Mouse (Mus musculus) myocyte (in vitro differentiated cells): ENCODE data around the gene Zfp13. TPM values are rescaled to one million over a fixed set of nuclear protein-coding genes. Genes with fewer than 3 reads are reported as not detected.

Experiments
- H3K27me3 ChIP-seq: one replicate; pipeline ENCODE4 v1.6.1; 2011; ENCODE audit not compliant: control insufficient read depth, insufficient read depth, insufficient read length
- H3K36me3 ChIP-seq: one replicate; pipeline ENCODE4 v1.6.1; 2011; ENCODE audit not compliant: control insufficient read depth, insufficient read depth
- H3K4me2 ChIP-seq: one replicate; pipeline ENCODE4 v1.6.1; 2011; ENCODE audit warnings: low read depth, control low read depth
- H3K4me3 ChIP-seq: one replicate; pipeline ENCODE4 v1.5.1; 2011; ENCODE audit warnings: mild to moderate bottlenecking, control low read depth, moderate library complexity
- H3K79me2 ChIP-seq: one replicate; pipeline ENCODE4 v1.6.1; 2011; ENCODE audit not compliant: control insufficient read depth, insufficient read depth
- H3ac ChIP-seq: one replicate; pipeline ENCODE4 v1.6.1; 2011; ENCODE audit not compliant: control insufficient read depth, insufficient read length
- CEBPB ChIP-seq: IDR thresholded peaks from 2 replicates; pipeline ENCODE4 v1.6.1; 2011; ENCODE audit warnings: mild to moderate bottlenecking, moderate library complexity; ENCODE audit not compliant: poor library complexity, insufficient read depth, severe bottlenecking
- E2F4 ChIP-seq: IDR thresholded peaks from one replicate; pipeline ENCODE4 v1.6.1; 2011; ENCODE audit warnings: mild to moderate bottlenecking, control low read depth, moderate library complexity; ENCODE audit not compliant: insufficient read depth
- MAX ChIP-seq: IDR thresholded peaks from one replicate; pipeline ENCODE4 v1.6.1; 2011; ENCODE audit warnings: low read depth, mild to moderate bottlenecking, control low read depth
- MYOD1 ChIP-seq, 3 experiments: IDR thresholded peaks; one replicate each; pipeline ENCODE4 v1.6.1; 2011; ENCODE audit warnings: control low read depth in 2 of 3, low read depth in 2 of 3, mild to moderate bottlenecking in 2 of 3, moderate library complexity in 1 of 3; ENCODE audit not compliant: insufficient read length in 2 of 3, control insufficient read depth in 1 of 3
- MYOG ChIP-seq, 3 experiments: IDR thresholded peaks; one replicate each; pipeline ENCODE4 v1.6.1; 2011; ENCODE audit warnings: control low read depth in 2 of 3, low read depth in 2 of 3, mild to moderate bottlenecking in 2 of 3; ENCODE audit not compliant: insufficient read length in 2 of 3, control insufficient read depth in 1 of 3, insufficient read depth in 1 of 3
- POLR2A ChIP-seq: IDR thresholded peaks from one replicate; pipeline ENCODE4 v1.6.1; 2011; ENCODE audit warnings: low read depth, mild to moderate bottlenecking, control low read depth, moderate library complexity; ENCODE audit not compliant: insufficient read length
- POLR2AphosphoS2 ChIP-seq: IDR thresholded peaks from one replicate; pipeline ENCODE4 v1.6.1; 2011; ENCODE audit warnings: low read depth, control low read depth; ENCODE audit not compliant: insufficient read length
- REST ChIP-seq: IDR thresholded peaks from one replicate; pipeline ENCODE4 v1.6.1; 2011; ENCODE audit warnings: mild to moderate bottlenecking, control low read depth, moderate library complexity; ENCODE audit not compliant: insufficient read depth, insufficient read length
- SRF ChIP-seq: IDR thresholded peaks from one replicate; pipeline ENCODE4 v1.6.1; 2011; ENCODE audit warnings: low read depth; ENCODE audit not compliant: control insufficient read depth, insufficient read length
- TCF12 ChIP-seq: IDR thresholded peaks from one replicate; pipeline ENCODE4 v1.6.1; 2011; ENCODE audit warnings: mild to moderate bottlenecking, control low read depth; ENCODE audit not compliant: poor library complexity, insufficient read depth, severe bottlenecking
- USF1 ChIP-seq: IDR thresholded peaks from one replicate; pipeline ENCODE4 v1.6.1; 2011; ENCODE audit warnings: low read depth, mild to moderate bottlenecking, control low read depth, moderate library complexity
- polyA plus RNA-seq: library from polyadenylated mRNA; unstranded; fragments of >200 nt; fragmentation: generic; extraction: Trizol; gene quantifications from one replicate; pipeline ENCODE4 v1.2.1, GENCODE M21; 2012; ENCODE audit warnings: missing spikeins

Zfp13 gene
- polyA plus RNA-seq, 1 experiment: 5.1 TPM

GRCm38 (mm10) chr17:23551963-23552362 lies 47.3 kb downstream of the Zfp13 start:
- Histone ChIP-seq H3K4me2 (no peak overlapping the region), H3K4me3 (peak overlapping the region; percentile 55), H3ac (no peak overlapping the region), H3K27me3 (no peaks in the 10 kb centered on the region), H3K79me2 (no peaks in the 10 kb centered on the region), H3K36me3 (peaks cover 3% of the 10 kb centered on the region)
- no peak for TF ChIP-seq USF1
- TF ChIP-seq SRF: no peak
- no peak for TF ChIP-seq REST
- TF ChIP-seq MAX: no peak

- Histone ChIP-seq H3K4me3 (peak overlapping the region; percentile 55), H3K27me3 (no peaks in the 10 kb centered on the region), H3K79me2 (no peaks in the 10 kb centered on the region), H3ac (peak overlapping the region; percentile 0), H3K36me3 (no peaks in the 10 kb centered on the region), H3K4me2 (peak overlapping the region; percentile 84)
- TF ChIP-seq TCF12 (no peak), POLR2A (no peak), USF1 (no peak)
These were observed 47.9 kb downstream of the Zfp13 start for GRCm38 (mm10) chr17:23551416-23551815.

GRCm38 (mm10) chr17:23550856-23551255 lies 48.4 kb downstream of the Zfp13 start:
- Histone ChIP-seq H3ac (peak overlapping the region; percentile 0), H3K4me2 (peak overlapping the region; percentile 84), H3K36me3 (no peaks in the 10 kb centered on the region), H3K4me3 (peak overlapping the region; percentile 55), H3K27me3 (no peaks in the 10 kb centered on the region), H3K79me2 (no peaks in the 10 kb centered on the region)
- TF ChIP-seq POLR2A: no peak
- TF ChIP-seq CEBPB: no peak
- TF ChIP-seq TCF12: no peak
- no peak for TF ChIP-seq POLR2AphosphoS2

- no peaks in the 10 kb centered on the region for H3K27me3 ChIP-seq
These were observed 49.0 kb downstream of the Zfp13 start for GRCm38 (mm10) chr17:23550188-23550791.

GRCm38 (mm10) chr17:23549441-23549840 lies 49.8 kb downstream of the Zfp13 start:
- H3K27me3 ChIP-seq: no peaks in the 10 kb centered on the region
- no peaks in the 10 kb centered on the region for H3K36me3 ChIP-seq
- TF ChIP-seq USF1 (peak; percentile 68), TCF12 (no peak)
- H3K4me2 ChIP-seq: peak overlapping the region; percentile 84
- H3K79me2 ChIP-seq: no peaks in the 10 kb centered on the region
- H3ac ChIP-seq: no peak overlapping the region
- H3K4me3 ChIP-seq: peak overlapping the region; percentile 55

More at GRCm38 (mm10) chr17:23550188-23550791, 49.0 kb downstream of the Zfp13 start:
- TF ChIP-seq USF1 (no peak), MYOD1 (IDR thresholded peaks at IDR 0.05; ENCODE audit: control insufficient read depth in 1 of 3, insufficient read length in 2 of 3, low read depth in 2 of 3) (no peak), POLR2A (peak; percentile 71), MYOG (IDR thresholded peaks at IDR 0.05; ENCODE audit: control insufficient read depth in 1 of 3, insufficient read depth in 1 of 3, insufficient read length in 2 of 3, low read depth in 2 of 3) (no peak), REST (no peak), TCF12 (no peak), POLR2AphosphoS2 (peak; percentile 59), E2F4 (no peak)
- peak overlapping the region; percentile 55 for H3K4me3 ChIP-seq
- H3K79me2 ChIP-seq: no peaks in the 10 kb centered on the region
- H3ac ChIP-seq: peak overlapping the region; percentile 0
- H3K4me2 ChIP-seq: peak overlapping the region; percentile 84
- no peaks in the 10 kb centered on the region for H3K36me3 ChIP-seq

- no peaks in the 10 kb centered on the region for H3K79me2 ChIP-seq
These were observed 50.7 kb downstream of the Zfp13 start for GRCm38 (mm10) chr17:23548615-23549014.

More at GRCm38 (mm10) chr17:23548615-23549014, 50.7 kb downstream of the Zfp13 start:
- H3K27me3 ChIP-seq: no peaks in the 10 kb centered on the region
- no peak overlapping the region for H3ac ChIP-seq
- peak overlapping the region; percentile 55 for H3K4me3 ChIP-seq
- no peaks in the 10 kb centered on the region for H3K36me3 ChIP-seq
- H3K4me2 ChIP-seq: peak overlapping the region; percentile 84
- TF ChIP-seq MYOD1 (IDR thresholded peaks at IDR 0.05; ENCODE audit: control insufficient read depth in 1 of 3, insufficient read length in 2 of 3, low read depth in 2 of 3) (no peak), MAX (no peak), SRF (no peak), CEBPB (0 out of 2 replicates have a peak, but pooled peaks have one; percentile 4)
